Mouse (Mus musculus) v-Abl transformed pro-B cells (cell line): ENCODE data around the gene Jup.

Experiments used
- in situ Hi-C, 2 experiments: fragments of 400-800 bp; cut with MboI; formaldehyde crosslinking; loops; one replicate each; pipeline ENCODE4 v1.15.1; 2025; ENCODE audit not compliant: unreplicated experiment in 2 of 2

Jup gene

GRCm38 (mm10) chr11:100392958-100393357, 4.6 kb downstream of the Jup start:
- in situ Hi-C loops, result no loop called here

- in situ Hi-C loops, result no loop called here
Observed at GRCm38 (mm10) chr11:100391884-100392345, 5.6 kb downstream of the Jup start.

GRCm38 (mm10) chr11:100391081-100391883, 6.3 kb downstream of the Jup start:
- in situ Hi-C loops, result no loop called here

GRCm38 (mm10) chr11:100389931-100390445, 7.6 kb downstream of the Jup start:
- in situ Hi-C loops, result no loop called here

GRCm38 (mm10) chr11:100388588-100388987, 9.0 kb downstream of the Jup start:
- in situ Hi-C loops, result no loop called here

DNA sequence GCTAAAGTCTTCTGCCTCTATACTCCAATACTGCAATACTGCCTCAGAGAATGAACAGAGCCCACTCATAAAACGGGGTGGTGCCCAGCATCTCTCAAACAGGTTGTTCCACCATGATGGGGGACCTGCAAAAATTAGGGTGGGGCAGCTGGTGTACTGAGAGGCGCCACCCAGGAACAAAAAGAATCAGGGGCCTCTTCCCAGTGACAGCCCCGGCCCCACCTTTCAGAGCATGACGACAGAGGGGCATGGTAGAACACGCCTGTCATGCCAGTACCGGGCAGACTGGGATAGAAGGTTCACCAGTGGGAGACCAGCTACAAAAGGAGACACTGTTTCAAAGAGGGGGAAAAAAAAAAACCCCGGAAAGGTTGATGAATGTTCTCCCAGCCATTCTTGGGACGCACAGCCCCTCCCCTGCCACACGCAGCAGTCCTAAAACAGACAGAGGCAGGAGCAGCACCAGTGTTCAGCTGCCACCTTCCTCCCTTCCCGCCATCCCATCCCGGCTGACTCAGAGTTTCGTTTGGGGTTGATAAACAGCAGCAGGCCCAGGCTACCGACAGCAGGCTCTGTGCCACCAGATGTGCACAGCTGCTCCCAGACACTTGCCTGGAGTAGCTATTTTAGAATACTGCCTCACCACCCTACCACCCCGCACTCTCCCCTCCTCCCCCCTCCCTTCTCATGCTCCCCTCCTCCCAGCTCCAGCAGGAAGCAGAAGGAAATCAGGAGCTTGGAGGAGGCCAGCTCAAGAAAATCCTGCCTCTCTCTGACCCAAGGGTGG, 9.8 kb downstream of the Jup start:
- in situ Hi-C loops, result no loop called here

DNA sequence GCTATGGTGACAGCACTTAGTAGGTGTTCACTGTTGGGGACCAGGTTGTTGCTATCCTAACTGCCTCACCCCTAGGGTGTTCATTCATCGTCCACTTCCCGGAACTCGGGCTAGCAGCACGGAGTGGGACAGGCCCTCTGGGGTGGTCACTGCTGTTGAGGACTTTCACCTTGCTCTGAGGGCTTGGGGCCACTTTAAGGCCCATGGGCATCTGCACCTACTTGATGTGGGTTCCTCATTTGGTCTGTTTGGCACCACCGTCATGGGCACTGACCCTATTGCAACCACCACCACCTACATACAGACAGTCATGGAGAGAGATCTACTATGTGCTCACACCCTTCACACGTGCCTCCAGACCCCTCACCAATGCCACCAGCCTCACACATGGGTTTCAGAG, 10.5 kb downstream of the Jup start:
- in situ Hi-C loops, result no loop called here

DNA sequence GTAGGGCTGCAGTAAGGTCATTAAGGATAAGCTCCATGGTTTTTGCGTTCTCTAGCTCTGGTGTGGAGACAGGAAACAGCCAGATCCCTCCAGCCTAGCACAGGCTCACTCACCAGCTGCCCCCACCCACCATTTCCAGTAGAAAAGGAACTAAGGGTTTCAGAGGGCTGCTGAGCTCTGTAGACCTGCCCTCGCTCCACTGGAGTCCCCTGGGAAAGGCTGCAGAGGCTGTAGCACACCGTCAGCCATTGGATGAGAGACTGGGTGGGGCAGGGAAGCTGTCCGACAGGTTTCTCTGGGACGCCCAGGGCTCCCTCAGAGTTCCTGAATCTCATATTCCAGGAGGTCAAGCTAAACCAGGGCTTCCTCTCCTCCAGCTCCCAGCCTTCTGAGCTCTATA, 11.0 kb downstream of the Jup start:
- in situ Hi-C loops, result no loop called here

DNA sequence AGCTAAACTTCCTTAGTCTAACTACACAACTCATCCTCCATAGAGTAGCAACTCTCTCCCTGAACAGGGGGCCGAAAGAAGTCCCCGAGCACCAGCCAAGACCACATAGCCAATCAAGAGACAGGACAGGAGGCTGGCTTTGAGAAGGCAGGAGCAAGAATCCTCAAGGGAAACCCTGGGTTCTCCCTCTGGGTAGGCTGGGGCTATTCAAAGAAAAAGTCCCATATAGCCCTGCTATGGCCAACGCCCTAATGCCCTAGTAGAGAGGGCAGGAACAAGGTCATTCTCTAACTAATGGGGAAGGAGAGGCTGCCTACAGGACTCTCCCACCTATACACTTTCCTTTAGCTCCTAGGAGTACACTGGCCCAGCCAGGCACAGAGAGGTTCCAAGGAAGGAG, 12.5 kb downstream of the Jup start:
- in situ Hi-C loops, result no loop called here

GRCm38 (mm10) chr11:100382682-100383081, 14.9 kb downstream of the Jup start:
- in situ Hi-C loops, result no loop called here

DNA sequence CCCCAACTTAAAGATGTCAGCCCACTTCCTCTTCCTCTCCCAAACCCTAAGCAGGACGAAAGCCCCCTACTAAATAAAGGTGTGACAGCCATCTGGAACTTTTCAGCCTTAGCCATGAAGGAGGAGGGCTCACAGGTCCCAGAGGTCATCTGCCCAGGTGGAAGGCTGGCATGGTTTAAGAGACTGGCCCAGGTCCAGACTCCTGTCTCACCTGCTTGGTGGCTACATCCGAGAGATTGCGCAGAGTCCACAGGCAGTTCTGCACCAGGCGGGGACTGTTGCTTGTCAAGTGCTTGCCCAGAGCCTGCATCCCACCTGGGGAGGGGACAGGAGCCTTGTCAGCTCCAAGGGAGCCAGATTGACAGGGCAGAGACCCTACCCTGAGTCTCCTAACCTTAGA, 18.3 kb downstream of the Jup start:
- in situ Hi-C loops, result no loop called here

DNA sequence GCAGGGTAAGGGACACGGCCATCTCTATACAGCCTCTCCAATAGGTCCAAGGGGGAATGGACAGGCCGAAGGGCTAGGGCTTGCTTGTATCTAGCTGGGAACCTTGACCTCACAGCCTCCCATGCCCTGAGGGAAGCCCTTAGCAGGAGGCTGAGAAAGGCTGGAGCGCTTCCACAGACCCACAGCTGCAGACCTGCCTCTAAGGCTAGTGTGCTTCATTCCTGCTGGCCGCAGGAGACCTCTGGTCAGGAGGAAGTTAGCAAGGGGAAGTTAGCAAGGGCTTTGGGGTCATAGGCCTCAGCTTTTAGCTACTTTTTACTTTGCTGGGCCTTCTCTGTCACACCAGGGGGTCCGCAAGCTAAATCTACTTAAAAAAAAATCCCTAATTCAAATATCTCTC, 19.1 kb downstream of the Jup start:
- in situ Hi-C loops, result no loop called here

GRCm38 (mm10) chr11:100377989-100378388, 19.6 kb downstream of the Jup start:
- in situ Hi-C loops, result no loop called here

- in situ Hi-C loops, result no loop called here
Observed at GRCm38 (mm10) chr11:100376746-100377389, 20.7 kb downstream of the Jup start.

GRCm38 (mm10) chr11:100376005-100376404, 21.6 kb downstream of the Jup start:
- in situ Hi-C loops, result no loop called here

- in situ Hi-C loops, result no loop called here
Observed at GRCm38 (mm10) chr11:100375127-100375526, 22.4 kb downstream of the Jup start.

- in situ Hi-C loops, result loop anchor here (25.0 kb wide), 1 partner anchor 815 kb away; the partner anchor contains the start of gene Ccr10 (in 2 of the 2)
Observed at GRCm38 (mm10) chr11:100371981-100372558, 25.5 kb downstream of the Jup start.

DNA sequence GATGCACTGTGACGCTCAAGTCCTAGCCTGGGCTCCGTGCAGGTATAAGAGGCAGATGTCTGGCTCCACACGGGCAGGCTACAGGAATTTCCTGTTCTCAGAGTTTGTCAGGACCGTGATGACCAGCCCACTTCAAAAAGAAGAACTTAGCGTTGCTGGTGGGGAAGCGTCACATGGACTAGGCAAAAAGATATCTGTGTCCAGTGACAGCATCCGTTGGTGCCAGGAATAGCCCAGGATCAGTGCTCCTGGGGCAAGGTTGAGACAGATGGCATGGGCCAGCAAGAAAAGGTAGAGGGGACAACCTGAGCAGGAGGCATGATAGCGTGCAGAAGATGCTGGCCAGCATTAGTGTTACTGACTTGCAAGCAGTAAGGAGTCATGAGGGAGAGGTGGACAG, 27.7 kb downstream of the Jup start:
- in situ Hi-C loops, result loop anchor here (5.0 to 25.0 kb wide), 4 partner anchors 37 to 817 kb away; partner anchors contain the start of gene Ccr10 (in 2 of the 2)

DNA sequence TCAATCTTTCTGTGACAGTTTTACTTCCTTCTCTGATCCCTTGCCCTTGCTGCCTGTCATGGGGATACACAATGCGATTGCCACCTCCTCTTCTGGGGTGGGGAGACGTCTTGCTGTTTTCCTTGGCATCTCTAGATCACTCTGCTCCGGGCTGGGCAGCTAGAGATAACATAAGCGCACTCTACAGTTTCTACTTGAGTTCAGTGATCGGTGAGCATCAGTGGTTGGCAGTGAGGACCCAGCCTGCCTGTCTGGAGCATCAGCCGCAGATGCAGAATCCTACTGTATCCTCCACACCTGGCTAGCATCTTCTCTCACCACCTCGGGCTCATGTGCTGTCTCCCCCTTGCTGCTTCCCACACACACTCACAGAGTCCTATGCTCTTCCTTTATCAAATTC, 28.4 kb downstream of the Jup start:
- in situ Hi-C loops, result loop anchor here (5.0 to 25.0 kb wide), 4 partner anchors 38 to 818 kb away; partner anchors contain the start of gene Ccr10 (in 2 of the 2)

DNA sequence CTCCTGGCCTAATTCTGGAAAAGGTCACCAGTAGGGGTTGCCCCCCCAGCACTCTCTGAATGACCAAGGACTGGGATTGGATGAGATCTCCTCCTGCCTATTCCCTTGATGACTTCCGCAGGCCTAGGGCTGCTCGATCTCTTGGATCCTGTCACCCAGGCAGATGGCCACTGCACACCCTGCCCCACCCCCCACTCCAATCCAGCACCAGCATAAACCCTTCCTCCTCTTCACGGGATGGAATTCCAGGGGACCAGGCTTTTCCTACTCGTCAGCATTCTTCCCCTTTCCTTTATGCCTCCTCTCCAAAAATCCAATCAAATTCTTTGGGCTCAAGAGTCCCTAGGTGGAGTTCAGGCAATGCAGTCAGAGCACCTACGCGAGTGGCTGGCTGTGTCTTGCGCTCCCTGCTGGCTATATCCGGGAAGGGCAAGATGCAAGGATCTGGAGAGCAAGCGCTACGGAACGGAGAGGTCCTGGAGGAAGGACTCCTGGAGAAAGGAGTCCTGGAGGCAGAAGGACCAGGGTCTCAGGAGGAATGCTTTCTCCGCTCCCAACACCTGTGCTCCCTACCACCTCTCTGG, 34.5 kb downstream of the Jup start:
- in situ Hi-C loops, result loop anchor here (5.0 to 25.0 kb wide), 5 partner anchors 44 to 824 kb away; partner anchors contain the start of gene Ccr10 (in 2 of the 2)
